Mouse (Mus musculus) cerebellum, postnatal 14 days (tissue): ENCODE data around the gene Fam72a.
A peak's percentile ranks its signal among the peaks of the same experiment; 100 is the strongest.

ENCODE experiments used
- DNase-seq, 2 experiments: peaks; one replicate each; pipeline ENCODE4 v3.0.0; 2021; ENCODE audit warnings: mixed read lengths in 2 of 2

Fam72a gene

GRCm38 (mm10) chr1:131586836-131587235 lies 59.1 kb downstream of the Fam72a start:
- peak; percentile 50 to 68 for DNase-seq
